ENCODE assay signal across 8 mouse cellular contexts in the genomic region with DNA sequence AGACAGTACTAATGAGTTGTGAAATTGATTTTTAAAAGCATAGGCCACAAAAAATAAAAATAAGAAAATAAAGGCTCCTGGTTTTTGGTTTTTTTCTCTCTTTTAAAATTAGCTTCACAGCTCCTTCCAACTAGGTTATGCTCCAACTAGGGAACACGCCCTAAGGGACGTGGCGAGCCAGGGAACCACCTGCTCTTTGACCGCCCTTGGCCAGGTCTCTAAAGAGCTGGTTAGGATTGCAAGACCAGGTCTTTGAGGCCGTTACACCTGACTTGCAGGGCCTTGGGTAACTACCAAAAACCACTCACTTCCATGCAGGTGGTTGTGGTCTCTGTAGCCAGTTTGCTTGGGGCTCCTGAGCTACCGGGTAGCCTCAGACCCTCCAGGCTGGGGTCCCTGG. TPM values are rescaled to one million over a fixed set of nuclear protein-coding genes. Genes with fewer than 3 reads are reported as not detected.
A peak's percentile ranks its signal among the peaks of the same experiment; 100 is the strongest.
DNase-seq lines count a peak whose midpoint lies in the region; ATAC-seq and TF ChIP-seq lines count a peak whose summit lies in the region.

No protein-coding gene starts in this region.

- no peaks in the 10 kb centered on the region for H3K36me3 ChIP-seq in liver, adult 2 months (ENCODE audit: control insufficient read depth, insufficient read depth, low read length)
- no peaks in the 10 kb centered on the region for H3K36me3 ChIP-seq in forebrain, embryonic 14.5 days (ENCODE audit: control insufficient read depth, insufficient read depth, low read length)
- no peaks in the 10 kb centered on the region for H3K36me3 ChIP-seq in neural tube, embryonic 14.5 days (ENCODE audit: control insufficient read depth, insufficient read depth, low read length)

- H3K79me2 ChIP-seq in liver, adult 2 months (ENCODE audit: control insufficient read depth, insufficient read depth, low read length) = peaks cover 20% of the 10 kb centered on the region; the same call in 1 of the 2 replicates

- peak overlapping the region; percentile 36 for H3K4me3 ChIP-seq in liver, adult 2 months (ENCODE audit: insufficient read depth, low read depth, low read length)
- peak overlapping the region; percentile 79 for H3K4me3 ChIP-seq in forebrain, embryonic 14.5 days (ENCODE audit: low read depth, low read length)
- H3K4me3 ChIP-seq in neural tube, embryonic 14.5 days (ENCODE audit: low read depth, low read length) = peak overlapping the region; percentile 83

- H3K27ac ChIP-seq in liver, adult 2 months (replicated peaks; ENCODE audit: insufficient read depth, low read depth, low read length) = peak overlapping the region; percentile 91
- H3K27ac ChIP-seq in forebrain, embryonic 14.5 days (ENCODE audit: low read depth, low read length) = 0 out of 2 replicates have a peak overlapping the region, but pooled peaks have one; percentile 11
- peak overlapping the region; percentile 60; the same call in 1 of the 2 replicates for H3K27ac ChIP-seq in neural tube, embryonic 14.5 days (ENCODE audit: low read depth, low read length)

- no peak for TF ChIP-seq POLR2A in liver, adult 2 months (IDR thresholded peaks at IDR 0.05; ENCODE audit: extremely low read depth, insufficient read depth, low read length)

- no peaks in the 10 kb centered on the region for H3K9me3 ChIP-seq in forebrain, embryonic 14.5 days (replicated peaks; ENCODE audit: control insufficient read depth, low read length)
- no peaks in the 10 kb centered on the region for H3K9me3 ChIP-seq in neural tube, embryonic 14.5 days (ENCODE audit: control insufficient read depth, low read length)

- no peak for TF ChIP-seq CTCF in liver, adult 2 months (IDR thresholded peaks at IDR 0.05; ENCODE audit: low read depth, low read length)

- H3K27me3 ChIP-seq in liver, adult 2 months (ENCODE audit: control insufficient read depth, insufficient read depth, low read length) = no peaks in the 10 kb centered on the region
- H3K27me3 ChIP-seq in forebrain, embryonic 14.5 days (replicated peaks; ENCODE audit: control insufficient read depth, insufficient read depth, low read length) = no peaks in the 10 kb centered on the region
- no peaks in the 10 kb centered on the region for H3K27me3 ChIP-seq in neural tube, embryonic 14.5 days (ENCODE audit: control insufficient read depth, insufficient read depth, low read length)

- H3K4me1 ChIP-seq in liver, adult 2 months (ENCODE audit: control insufficient read depth, insufficient read depth, low read length) = peaks cover 19% of the 10 kb centered on the region
- peaks cover 20% of the 10 kb centered on the region for H3K4me1 ChIP-seq in forebrain, embryonic 14.5 days (ENCODE audit: control insufficient read depth, insufficient read depth, low read length)
- H3K4me1 ChIP-seq in neural tube, embryonic 14.5 days (ENCODE audit: control insufficient read depth, insufficient read depth, low read length) = peaks cover 31% of the 10 kb centered on the region

- 31% methylated on average over 6 of the region's 6 CpGs for WGBS in liver, adult 2 months
- 84% methylated on average over 6 of the region's 6 CpGs for WGBS in forebrain, embryonic 14.5 days
- WGBS in neural tube, embryonic 14.5 days = 89% methylated on average over 6 of the region's 6 CpGs

- peak overlapping the region; percentile 36 for H3K9ac ChIP-seq in liver, adult 2 months (ENCODE audit: low read depth, low read length)
- H3K9ac ChIP-seq in forebrain, embryonic 14.5 days (ENCODE audit: low read length) = peak overlapping the region; percentile 51; the same call in 1 of the 2 replicates
- H3K9ac ChIP-seq in neural tube, embryonic 14.5 days (replicated peaks; ENCODE audit: low read depth, low read length) = no peak overlapping the region; the same call in 1 of the 2 replicates

- ATAC-seq in forebrain, embryonic 14.5 days = no peak
- 0 out of 2 replicates have a peak, but pooled peaks have one; percentile 1 for ATAC-seq in neural tube, embryonic 14.5 days (ENCODE audit: low read depth)

- peak overlapping the region; percentile 61 for H3K4me2 ChIP-seq in forebrain, embryonic 14.5 days (ENCODE audit: low read length)
- peak overlapping the region; percentile 43 for H3K4me2 ChIP-seq in neural tube, embryonic 14.5 days (ENCODE audit: low read depth, low read length)

- DNase-seq in liver, adult 2 months (ENCODE audit: extremely low read depth, low read depth, low spot score) = peak; percentile 96
- DNase-seq in liver = no peak
- no peak for DNase-seq in forebrain, embryonic 14.5 days (ENCODE audit: low spot score)
- peak; percentile 78 to 92 for DNase-seq in kidney, postnatal 25 days
- no peak for DNase-seq in cerebellum, postnatal 10 days
- DNase-seq in urinary bladder, postnatal 14 days (ENCODE audit: low spot score) = no peak
- DNase-seq in embryo, embryonic 10 days (ENCODE audit: low spot score) = no peak

RNA-seq across cellular contexts. Expression of a gene that starts 0.7 kb away (rescaled TPM):
- 699 and 816 TPM in 2 replicates for total RNA-seq in liver, adult 2 months (2014; rRNA removed)
- 2,160 and 2,362 TPM in 2 replicates for polyA plus RNA-seq in liver, adult 2 months (2012; rRNA removed)
- 230 and 247 TPM in 2 replicates for polyA plus RNA-seq in forebrain, embryonic 14.5 days (2014; fragmentation: Nextera tagmentation; extraction: Ambion mirVana)
- polyA plus RNA-seq in neural tube, embryonic 14.5 days (2014; fragmentation: Nextera tagmentation; extraction: Ambion mirVana) = 245 and 257 TPM in 2 replicates

RNA-seq across cellular contexts. Expression of a gene that starts 21.7 kb away (rescaled TPM):
- total RNA-seq in liver, adult 2 months (2014; rRNA removed) = 1.3 and 2.5 TPM in 2 replicates
- polyA plus RNA-seq in liver, adult 2 months (2012; rRNA removed) = 1.7 and 2.2 TPM in 2 replicates
- polyA plus RNA-seq in forebrain, embryonic 14.5 days (2014; fragmentation: Nextera tagmentation; extraction: Ambion mirVana) = 3.9 and 5.6 TPM in 2 replicates
- polyA plus RNA-seq in neural tube, embryonic 14.5 days (2014; fragmentation: Nextera tagmentation; extraction: Ambion mirVana) = 7.3 and 8.8 TPM in 2 replicates

Comparison
In these comparisons a context has a peak if more than half of its experiments do, and no peak if none do; other contexts are left out.
1. DNase-seq: peak in liver, adult 2 months (single experiment) and kidney, postnatal 25 days (2 of 2); none in liver (single experiment), forebrain, embryonic 14.5 days (single experiment), cerebellum, postnatal 10 days (0 of 2), urinary bladder, postnatal 14 days (single experiment) and embryo, embryonic 10 days (single experiment).
2. H3K27ac ChIP-seq: peak in every context shown above with its lines; median percentile 91 in liver, adult 2 months; 60 in neural tube, embryonic 14.5 days; 11 in forebrain, embryonic 14.5 days.
3. Peak in every context shown above with its lines, with median percentiles within 50 percentile points of each other: H3K4me3 ChIP-seq.